Mouse (Mus musculus): ENCODE measurements around the gene Stk32c. TPM values are rescaled to one million over a fixed set of nuclear protein-coding genes. Genes with fewer than 3 reads are reported as not detected.

Gene Stk32c
- polyA plus RNA-seq, 1 experiment from 2014 or later, result 0.22 TPM

- no peaks in the 10 kb centered on the region for H3K36me3 ChIP-seq
- 0 out of 2 replicates have a peak overlapping the region, but pooled peaks have one; percentile 11 for H3K9ac ChIP-seq
- H3K4me3 ChIP-seq, result no peak overlapping the region
- no peak for ATAC-seq (ENCODE audit: insufficient number of reproducible peaks, insufficient read depth, low FRiP score, low TSS enrichment, low read depth)
- peaks cover 14% of the 10 kb centered on the region for H3K4me1 ChIP-seq
- no peaks in the 10 kb centered on the region for H3K9me3 ChIP-seq
- 76% methylated on average over 14 of the region's 14 CpGs for WGBS
- no peak overlapping the region for H3K27ac ChIP-seq
- no peaks in the 10 kb centered on the region for H3K27me3 ChIP-seq
- H3K4me2 ChIP-seq, result no peak overlapping the region
Observed at GRCm38 (mm10) chr7:139214596-139215340, 1.7 kb upstream of the Stk32c start.

DNA sequence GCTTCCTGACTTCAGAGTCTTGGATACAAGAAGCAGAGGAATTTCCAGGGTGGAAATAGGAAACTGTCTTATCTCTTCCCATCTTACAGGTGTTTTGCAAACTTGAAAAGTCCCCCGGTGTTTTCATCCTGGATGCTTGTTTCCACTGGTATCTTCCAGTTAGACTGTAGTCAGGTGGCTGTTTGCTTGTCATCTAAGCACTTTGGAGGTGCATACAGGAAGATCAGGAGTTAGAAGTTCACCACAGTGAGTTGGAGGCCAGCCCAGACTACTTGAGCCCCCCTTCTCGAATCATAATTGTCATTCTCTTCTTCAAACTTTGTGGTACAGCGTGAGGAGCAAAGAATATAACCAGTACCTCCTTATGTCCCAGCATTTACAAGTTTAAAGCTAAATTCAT lies 1.1 kb upstream of the Stk32c start:
- H3K4me3 ChIP-seq, result no peak overlapping the region
- ATAC-seq (ENCODE audit: insufficient number of reproducible peaks, insufficient read depth, low FRiP score, low TSS enrichment, low read depth), result no peak
- no peaks in the 10 kb centered on the region for H3K9me3 ChIP-seq
- WGBS, result 76% methylated on average over 3 of the region's 3 CpGs
- peaks cover 14% of the 10 kb centered on the region for H3K4me1 ChIP-seq
- no peaks in the 10 kb centered on the region for H3K27me3 ChIP-seq
- no peak overlapping the region for H3K9ac ChIP-seq
- no peak overlapping the region for H3K27ac ChIP-seq
- no peaks in the 10 kb centered on the region for H3K36me3 ChIP-seq
- no peak overlapping the region for H3K4me2 ChIP-seq

- Histone ChIP-seq H3K9me3 (no peaks in the 10 kb centered on the region), H3K4me2 (peak overlapping the region; percentile 67), H3K4me3 (peak overlapping the region; percentile 60), H3K36me3 (no peaks in the 10 kb centered on the region), H3K27me3 (no peaks in the 10 kb centered on the region), H3K4me1 (peaks cover 10% of the 10 kb centered on the region), H3K9ac (peak overlapping the region; percentile 81; the same call in 1 of the 2 replicates), H3K27ac (no peak overlapping the region)
- ATAC-seq (ENCODE audit: insufficient number of reproducible peaks, insufficient read depth, low FRiP score, low TSS enrichment, low read depth), result 0 out of 2 replicates have a peak, but pooled peaks have one; percentile 1
- 63% methylated on average over 3 of the region's 3 CpGs for WGBS
Observed at GRCm38 (mm10) chr7:139213751-139214150, 644 bp upstream of the Stk32c start.

DNA sequence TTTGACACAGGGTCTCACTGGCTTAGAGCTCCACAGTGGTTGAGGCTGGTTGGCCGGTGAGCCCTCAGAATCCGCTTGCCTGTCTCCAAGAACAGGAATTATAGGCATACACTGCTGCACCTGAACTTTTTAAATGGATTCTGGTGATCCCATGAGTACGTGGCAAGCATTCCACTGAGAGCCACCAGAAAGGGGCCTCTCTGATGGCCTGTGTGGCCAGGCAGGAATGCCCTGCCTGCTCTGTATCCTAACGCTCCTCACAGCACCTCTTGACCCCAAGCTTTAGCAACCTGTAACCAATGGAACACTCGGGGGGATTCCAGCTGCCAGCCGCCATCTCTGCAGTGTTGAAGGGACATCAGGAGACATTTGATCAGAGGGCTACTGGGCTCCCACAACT lies 1.3 kb downstream of the Stk32c start:
- ATAC-seq (ENCODE audit: insufficient number of reproducible peaks, insufficient read depth, low FRiP score, low TSS enrichment, low read depth), result no peak
- WGBS, result 80% methylated on average over 6 of the region's 6 CpGs
- Histone ChIP-seq H3K4me3 (no peak overlapping the region), H3K27ac (no peak overlapping the region), H3K4me1 (peaks cover 9% of the 10 kb centered on the region), H3K36me3 (no peaks in the 10 kb centered on the region), H3K9ac (no peak overlapping the region), H3K27me3 (no peaks in the 10 kb centered on the region), H3K9me3 (no peaks in the 10 kb centered on the region), H3K4me2 (no peak overlapping the region)

DNA sequence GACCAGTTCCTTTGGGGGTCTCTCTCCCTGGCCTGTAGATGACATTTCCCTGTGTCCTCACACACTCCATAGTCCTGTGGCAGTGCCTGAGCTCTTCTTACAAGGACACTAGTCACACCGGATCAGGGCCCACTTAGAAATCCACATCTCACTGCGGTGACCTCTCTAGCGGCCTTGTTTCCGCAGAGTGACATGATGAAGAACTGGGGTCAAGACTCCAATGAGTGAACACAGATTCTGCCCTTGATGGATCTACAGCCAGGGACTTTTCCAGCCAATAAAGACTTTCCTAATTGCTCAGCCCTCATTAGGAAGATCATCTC lies 4.4 kb downstream of the Stk32c start:
- no peak overlapping the region for H3K27ac ChIP-seq
- no peak overlapping the region for H3K4me3 ChIP-seq
- no peaks in the 10 kb centered on the region for H3K9me3 ChIP-seq
- 83% methylated on average over 4 of the region's 4 CpGs for WGBS
- H3K27me3 ChIP-seq, result no peaks in the 10 kb centered on the region
- H3K4me2 ChIP-seq, result no peak overlapping the region
- no peaks in the 10 kb centered on the region for H3K36me3 ChIP-seq
- H3K4me1 ChIP-seq, result peaks cover 7% of the 10 kb centered on the region
- no peak for ATAC-seq (ENCODE audit: insufficient number of reproducible peaks, insufficient read depth, low FRiP score, low TSS enrichment, low read depth)
- no peak overlapping the region for H3K9ac ChIP-seq

DNA sequence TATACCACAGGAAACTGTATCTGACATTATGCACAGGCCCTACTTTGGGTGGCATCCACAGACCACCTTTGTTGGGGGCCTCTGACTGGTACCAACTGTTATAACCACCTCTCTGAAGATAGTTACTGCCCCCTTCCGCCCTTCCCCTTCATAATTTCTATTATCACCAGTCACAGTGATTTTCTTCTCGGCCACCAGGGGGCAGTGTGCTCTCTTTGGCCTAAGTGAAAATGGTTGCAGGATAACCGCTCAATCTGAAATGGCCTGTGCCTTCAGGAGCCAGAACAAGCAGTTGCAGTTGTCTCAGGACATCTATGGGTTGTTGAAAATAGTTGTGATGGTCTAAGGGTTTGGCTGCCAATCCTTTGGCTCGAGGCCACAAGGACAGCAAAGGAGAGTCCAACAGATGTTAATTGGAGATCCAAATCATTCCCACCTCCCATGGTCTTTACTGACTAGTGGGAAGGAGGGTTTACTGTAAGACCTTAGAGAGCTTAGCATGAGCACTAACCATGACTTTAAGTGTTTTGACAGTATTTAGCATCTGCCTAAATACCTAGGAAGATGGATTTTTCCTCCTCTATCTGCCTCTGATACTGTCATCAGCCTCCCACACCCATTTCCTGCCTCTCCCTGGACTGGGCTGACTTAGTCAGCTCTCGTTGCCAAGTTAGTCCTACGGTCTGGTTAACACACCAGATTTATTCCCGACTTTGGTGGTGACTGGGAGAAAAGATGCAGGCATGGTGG lies 4.9 kb downstream of the Stk32c start:
- Histone ChIP-seq H3K27ac (no peak overlapping the region), H3K4me1 (peaks cover 4% of the 10 kb centered on the region), H3K4me3 (no peak overlapping the region), H3K4me2 (no peak overlapping the region), H3K9me3 (no peaks in the 10 kb centered on the region), H3K36me3 (no peaks in the 10 kb centered on the region), H3K27me3 (no peaks in the 10 kb centered on the region), H3K9ac (no peak overlapping the region)
- WGBS, result 28% methylated on average over 7 of the region's 7 CpGs
- no peak for ATAC-seq (ENCODE audit: insufficient number of reproducible peaks, insufficient read depth, low FRiP score, low TSS enrichment, low read depth)

GRCm38 (mm10) chr7:139201209-139201608 lies 11.9 kb downstream of the Stk32c start:
- no peak for ATAC-seq (ENCODE audit: insufficient number of reproducible peaks, insufficient read depth, low FRiP score, low TSS enrichment, low read depth)

GRCm38 (mm10) chr7:139200108-139200507 lies 13.0 kb downstream of the Stk32c start:
- no peak overlapping the region for H3K4me2 ChIP-seq
- no peak overlapping the region for H3K9ac ChIP-seq
- H3K36me3 ChIP-seq, result no peaks in the 10 kb centered on the region
- H3K27ac ChIP-seq, result no peak overlapping the region
- no peaks in the 10 kb centered on the region for H3K9me3 ChIP-seq
- no peak for ATAC-seq (ENCODE audit: insufficient number of reproducible peaks, insufficient read depth, low FRiP score, low TSS enrichment, low read depth)
- WGBS, result 29% methylated on average over 7 of the region's 7 CpGs
- peaks cover 25% of the 10 kb centered on the region for H3K27me3 ChIP-seq
- no peak overlapping the region for H3K4me3 ChIP-seq
- no peaks in the 10 kb centered on the region for H3K4me1 ChIP-seq

More at GRCm38 (mm10) chr7:139201209-139201608, 11.9 kb downstream of the Stk32c start:
- no peaks in the 10 kb centered on the region for H3K4me1 ChIP-seq
- H3K36me3 ChIP-seq, result no peaks in the 10 kb centered on the region
- no peak overlapping the region for H3K9ac ChIP-seq
- H3K4me2 ChIP-seq, result no peak overlapping the region
- no peaks in the 10 kb centered on the region for H3K9me3 ChIP-seq
- H3K4me3 ChIP-seq, result no peak overlapping the region
- H3K27ac ChIP-seq, result no peak overlapping the region
- WGBS, result 53% methylated on average over 6 of the region's 6 CpGs
- peaks cover 25% of the 10 kb centered on the region for H3K27me3 ChIP-seq

GRCm38 (mm10) chr7:139197022-139197421 lies 16.1 kb downstream of the Stk32c start:
- Histone ChIP-seq H3K27me3 (peaks cover 22% of the 10 kb centered on the region), H3K9ac (no peak overlapping the region), H3K9me3 (no peaks in the 10 kb centered on the region), H3K4me3 (no peak overlapping the region), H3K4me1 (no peaks in the 10 kb centered on the region), H3K36me3 (no peaks in the 10 kb centered on the region), H3K4me2 (no peak overlapping the region), H3K27ac (no peak overlapping the region)
- WGBS, result 76% methylated on average over 4 of the region's 4 CpGs
- ATAC-seq (ENCODE audit: insufficient number of reproducible peaks, insufficient read depth, low FRiP score, low TSS enrichment, low read depth), result no peak

DNA sequence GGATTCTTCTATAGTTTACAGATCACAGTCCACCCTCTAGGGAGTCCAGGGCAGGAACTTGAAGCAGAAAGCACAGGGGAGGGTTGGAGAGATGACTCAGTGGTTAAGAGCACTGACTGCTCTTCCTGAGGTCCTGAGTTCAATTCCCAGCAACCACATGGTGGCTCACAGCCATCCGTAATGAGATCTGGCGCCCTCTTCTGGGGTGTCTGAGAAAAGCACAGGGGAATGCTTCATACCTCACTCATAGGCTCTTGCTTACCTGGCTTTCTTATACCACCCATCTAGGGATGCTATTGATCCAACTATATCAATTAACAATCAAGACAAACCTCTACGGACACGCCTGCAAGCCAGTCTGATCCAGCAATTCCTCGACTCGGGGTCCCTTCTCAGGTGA lies 21.5 kb downstream of the Stk32c start:
- Histone ChIP-seq H3K27me3 (peaks cover 34% of the 10 kb centered on the region), H3K27ac (no peak overlapping the region)
- WGBS, result 67% methylated on average over 6 of the region's 6 CpGs

DNA sequence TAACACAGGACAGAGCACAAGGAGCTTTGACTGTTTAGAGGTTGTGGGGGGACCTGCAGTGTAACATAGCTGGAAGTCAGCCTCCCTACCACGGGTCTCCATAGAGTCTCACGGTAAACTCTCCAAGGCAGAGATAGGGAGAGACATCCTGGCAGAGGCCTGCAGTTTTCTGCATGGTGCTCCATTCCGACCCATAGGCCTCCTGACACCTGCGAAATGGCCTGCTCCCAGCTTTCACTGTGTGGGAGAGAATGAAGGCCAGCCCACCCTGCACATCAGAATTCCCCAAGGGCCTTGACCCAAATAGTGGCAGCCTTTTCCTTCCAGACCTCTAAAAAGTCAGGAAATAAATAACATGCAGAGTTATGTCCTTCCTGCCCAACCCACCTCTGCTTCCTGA lies 22.5 kb downstream of the Stk32c start:
- ATAC-seq (ENCODE audit: insufficient number of reproducible peaks, insufficient read depth, low FRiP score, low TSS enrichment, low read depth), result no peak
- Histone ChIP-seq H3K9me3 (no peaks in the 10 kb centered on the region), H3K4me1 (peaks cover 11% of the 10 kb centered on the region), H3K27ac (no peak overlapping the region), H3K4me2 (no peak overlapping the region), H3K27me3 (peaks cover 44% of the 10 kb centered on the region), H3K36me3 (no peaks in the 10 kb centered on the region), H3K4me3 (no peak overlapping the region), H3K9ac (no peak overlapping the region)
- 84% methylated on average over 4 of the region's 4 CpGs for WGBS

More for the DNA sequence above, 21.5 kb downstream of the Stk32c start:
- ATAC-seq (ENCODE audit: insufficient number of reproducible peaks, insufficient read depth, low FRiP score, low TSS enrichment, low read depth), result no peak
- no peak overlapping the region for H3K4me3 ChIP-seq
- no peaks in the 10 kb centered on the region for H3K9me3 ChIP-seq
- H3K36me3 ChIP-seq, result no peaks in the 10 kb centered on the region
- H3K9ac ChIP-seq, result no peak overlapping the region
- no peak overlapping the region for H3K4me2 ChIP-seq
- H3K4me1 ChIP-seq, result peaks cover 11% of the 10 kb centered on the region

Data from embryonic facial prominence, embryonic 13.5 days (tissue).